Mouse (Mus musculus) retina, embryonic 14.5 days (tissue): ENCODE results near the gene Otud6a.
"Not testable (repeated sequence)": the region's sequence is repeated elsewhere in the genome, so short reads cannot be mapped to it uniquely, and the experiment has no call there.

Experiments
- DNase-seq: peaks from one replicate; pipeline ENCODE4 v3.0.0-alpha.2; 2015; ENCODE audit warnings: low spot score

Gene Otud6a

DNA sequence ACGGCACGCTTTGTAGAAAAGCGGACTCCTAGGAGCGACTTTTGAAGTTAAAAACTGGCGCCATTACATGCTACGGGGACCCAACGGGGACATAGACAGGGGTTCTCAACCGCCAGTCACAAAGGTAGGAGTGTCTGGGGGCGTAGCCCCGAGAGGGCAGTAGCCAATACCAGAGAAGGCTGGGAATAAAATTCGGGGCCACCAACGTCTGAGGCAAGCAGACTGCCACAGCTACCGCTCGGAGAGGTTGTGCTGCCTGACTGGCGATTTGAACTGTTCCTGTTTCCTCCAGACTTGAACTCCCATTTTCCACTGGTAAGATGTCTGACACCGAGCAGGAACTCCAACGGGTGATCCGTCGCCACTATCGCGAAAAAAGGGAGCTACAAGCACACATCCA, at the start of gene Otud6a:
Gene Otud6a, plus strand, starts transcription at position 321 of the 400 bp plus-strand sequence.
- DNase-seq = no peak

- no peak for DNase-seq
These were observed 38.9 kb upstream of the Otud6a start for GRCm38 (mm10) chrX:100389887-100390286.

DNA sequence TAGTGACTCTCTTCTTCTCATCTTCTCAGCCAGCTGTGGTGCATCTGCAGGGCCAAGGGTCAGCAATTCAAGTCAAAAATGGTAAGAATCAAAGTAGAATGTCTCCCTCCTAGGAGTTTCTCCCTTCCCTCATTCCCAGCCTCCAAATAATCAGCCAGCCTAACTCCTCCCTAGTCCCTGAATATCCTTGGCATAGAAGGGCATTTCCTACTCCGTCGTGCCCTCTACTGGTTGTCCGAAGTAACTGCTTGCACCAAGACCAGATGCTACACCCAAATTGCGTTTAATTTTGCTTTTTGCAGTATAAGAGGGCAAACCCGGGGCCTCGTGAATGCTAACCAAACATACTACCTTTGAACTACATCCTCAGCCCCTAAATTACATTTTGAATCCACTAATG, 36.5 kb upstream of the Otud6a start:
- DNase-seq = peak; percentile 67

DNA sequence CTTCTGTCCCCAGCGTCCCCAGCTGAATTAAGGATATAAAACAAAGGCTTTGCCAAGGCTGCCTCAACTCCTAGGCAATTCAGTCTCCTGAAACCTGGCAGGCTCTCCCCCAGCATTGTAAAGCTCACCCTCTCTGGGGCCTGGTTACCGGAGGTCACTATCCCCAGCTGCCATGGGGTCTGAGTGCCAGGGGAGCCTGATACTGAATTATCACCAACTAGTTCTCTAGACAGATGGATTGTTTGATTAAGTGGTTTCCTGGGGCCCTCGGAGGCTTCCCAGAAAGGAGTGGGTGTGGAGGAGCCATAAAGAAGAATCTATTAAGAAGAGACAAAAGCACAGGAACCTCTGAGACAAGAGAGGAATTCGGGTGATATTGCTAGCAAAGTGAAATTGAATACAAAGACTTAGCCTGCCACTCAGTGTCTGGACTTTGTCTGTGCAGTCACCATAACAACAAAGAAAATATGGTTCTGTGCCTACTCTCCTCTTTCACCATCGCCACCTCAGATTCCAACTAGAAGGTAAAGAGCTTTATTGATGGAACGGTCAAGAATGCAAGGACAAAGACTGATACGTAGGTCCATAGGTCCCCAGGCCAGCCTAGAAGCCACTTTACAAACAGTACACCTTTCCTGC, 34.5 kb upstream of the Otud6a start:
- DNase-seq = no peak

DNA sequence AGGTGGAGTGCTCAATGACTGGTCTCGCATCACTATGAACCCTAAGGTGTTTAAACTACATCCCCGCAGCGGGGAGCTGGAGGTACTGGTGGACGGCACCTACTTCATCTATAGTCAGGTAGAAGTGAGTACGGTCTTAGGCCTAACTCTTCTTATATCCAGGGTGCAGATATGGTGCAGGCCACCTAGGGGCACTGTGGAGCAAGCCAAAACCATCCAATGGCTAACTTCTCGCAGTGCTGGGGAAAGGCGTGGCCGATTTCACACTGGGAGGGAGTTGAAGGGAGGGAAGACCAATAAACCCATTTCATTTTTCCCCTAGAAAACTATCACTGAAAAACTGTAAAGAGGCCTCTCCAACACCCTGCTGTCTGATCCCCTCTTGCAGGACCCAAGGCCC, 33.8 kb upstream of the Otud6a start:
- DNase-seq = no peak

- no peak for DNase-seq
These were observed 27.9 kb upstream of the Otud6a start for GRCm38 (mm10) chrX:100400900-100401299.

- no peak for DNase-seq
These were observed 27.2 kb upstream of the Otud6a start for GRCm38 (mm10) chrX:100401657-100402056.

GRCm38 (mm10) chrX:100409245-100409644, 19.6 kb upstream of the Otud6a start:
- DNase-seq = no peak

- DNase-seq = no peak
These were observed 3.5 kb downstream of the Otud6a start for GRCm38 (mm10) chrX:100432311-100432710.

DNA sequence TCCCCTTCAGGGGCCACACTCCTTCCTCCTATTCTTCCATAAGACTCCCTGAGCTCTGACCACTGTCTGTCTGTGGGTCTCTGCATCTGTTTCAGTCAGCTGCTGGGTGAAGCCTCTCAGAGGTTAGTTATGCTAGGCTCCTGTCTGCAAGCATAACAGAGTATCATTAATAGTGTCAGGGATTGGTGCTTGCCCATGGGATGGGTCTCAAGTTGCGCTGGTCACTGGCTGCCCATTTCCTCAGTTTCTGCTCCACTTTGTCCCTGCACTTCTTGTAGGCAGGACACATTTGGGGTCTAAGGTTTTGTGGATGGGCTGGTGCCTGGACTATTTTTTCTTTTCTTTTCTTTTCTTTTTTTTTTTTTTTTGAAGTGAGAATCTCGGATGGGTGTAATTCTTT, 13.8 kb downstream of the Otud6a start, which contains the start of gene Awat2:
Gene Awat2, minus strand, starts transcription at position 101 of the 400 bp plus-strand sequence.
- DNase-seq = not testable (repeated sequence)

DNA sequence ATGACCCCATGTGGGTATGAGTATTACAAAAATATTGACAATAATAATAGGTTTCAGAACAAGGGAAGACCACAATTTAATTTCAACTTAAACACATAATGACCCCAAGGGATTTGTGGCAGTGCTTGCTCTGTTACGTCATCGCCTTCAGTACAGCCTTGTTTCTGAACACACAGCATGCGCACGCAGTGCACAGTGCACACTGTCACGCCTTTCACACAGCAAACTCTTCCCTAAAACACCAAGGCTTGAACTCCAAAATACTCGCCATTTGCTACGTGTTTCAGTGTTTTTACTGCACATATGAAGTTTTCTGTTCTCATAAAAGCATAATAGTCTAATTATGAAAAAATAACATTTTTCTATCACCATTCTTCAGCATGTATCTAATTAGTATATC, 14.7 kb downstream of the Otud6a start:
- no peak for DNase-seq

DNA sequence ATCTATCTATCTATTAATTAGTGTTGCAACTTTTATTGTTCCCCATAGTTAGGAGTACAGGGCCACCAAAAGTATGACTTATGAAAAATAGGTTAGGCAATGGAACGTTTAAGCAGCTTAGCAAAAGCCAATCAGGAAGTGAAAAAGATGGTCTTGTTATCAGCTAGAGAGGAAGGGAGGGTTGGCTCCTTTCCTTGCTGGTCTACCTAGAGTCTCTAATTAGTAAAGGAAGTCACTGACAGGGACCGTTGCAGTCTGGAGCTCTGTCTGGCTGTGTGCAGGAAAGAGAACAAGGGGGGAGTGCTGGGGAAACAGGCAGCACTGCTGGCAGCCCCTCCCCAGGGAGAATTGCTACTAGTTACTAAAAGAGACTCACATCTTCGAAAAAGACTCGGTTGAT, 39.2 kb downstream of the Otud6a start:
- DNase-seq = no peak

- DNase-seq = no peak
These were observed 41.3 kb downstream of the Otud6a start for GRCm38 (mm10) chrX:100470126-100470525.

DNA sequence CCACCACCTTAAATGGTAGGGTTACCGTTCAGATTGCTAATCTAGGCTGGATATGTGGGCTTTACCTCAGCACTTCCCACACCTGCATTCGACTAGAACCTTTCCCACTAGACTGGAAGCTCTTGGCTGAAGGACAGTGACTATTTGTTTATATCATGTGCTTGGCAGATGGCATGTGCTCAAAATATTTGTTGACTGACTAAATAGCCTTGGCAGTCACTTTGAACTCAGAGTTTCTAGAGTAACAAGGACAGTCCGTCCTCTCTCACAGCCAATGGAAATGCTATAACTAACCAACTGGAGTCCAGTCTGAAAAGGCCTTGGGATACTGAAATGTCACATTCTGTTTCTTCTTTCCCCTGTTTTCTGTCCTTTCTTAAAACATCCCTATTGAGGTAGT, 42.7 kb downstream of the Otud6a start:
- no peak for DNase-seq

- DNase-seq = no peak
These were observed 46.9 kb downstream of the Otud6a start for GRCm38 (mm10) chrX:100475569-100476223.
